Mouse (Mus musculus) hindbrain, embryonic 11.5 days (tissue): ENCODE data around the gene D11Wsu47e. TPM values are rescaled to one million over a fixed set of nuclear protein-coding genes. Genes with fewer than 3 reads are reported as not detected.

Source experiments
- ATAC-seq: fragments of 200-750 bp; cut with Nextera tagmentation; 2 replicates; pipeline ENCODE4 v1.8.0; 2017; ENCODE audit warnings: mild to moderate bottlenecking, moderate TSS enrichment, moderate library complexity; ENCODE audit not compliant: low FRiP score
- DNase-seq: peaks from one replicate; pipeline ENCODE4 v3.0.0-alpha.2; 2015; ENCODE audit warnings: low spot score
- H3K27ac ChIP-seq: fragments of 300-500 bp; sonication (generic); 2 replicates; pipeline ENCODE4 v1.5.1; 2014; ENCODE audit warnings: mild to moderate bottlenecking, low read depth, low read length
- H3K27me3 ChIP-seq: fragments of 300-500 bp; sonication (generic); 2 replicates; pipeline ENCODE4 v1.6.1; 2014; ENCODE audit warnings: mild to moderate bottlenecking, low read length, moderate library complexity, mixed read lengths; ENCODE audit not compliant: control insufficient read depth, insufficient read depth
- H3K36me3 ChIP-seq: fragments of 300-500 bp; sonication (generic); 2 replicates; pipeline ENCODE4 v1.6.1; 2014; ENCODE audit warnings: mild to moderate bottlenecking, low read length, moderate library complexity, mixed read lengths; ENCODE audit not compliant: control insufficient read depth, insufficient read depth
- H3K4me1 ChIP-seq: fragments of 300-500 bp; sonication (generic); replicated peaks from 2 replicates; pipeline ENCODE4 v1.6.1; 2014; ENCODE audit warnings: low read length, mixed read lengths; ENCODE audit not compliant: control insufficient read depth, insufficient read depth
- H3K4me2 ChIP-seq: fragments of 300-500 bp; sonication (generic); replicated peaks from 2 replicates; pipeline ENCODE4 v1.6.1; 2014; ENCODE audit warnings: mild to moderate bottlenecking, low read depth, low read length
- H3K4me3 ChIP-seq: fragments of 300-500 bp; sonication (generic); 2 replicates; pipeline ENCODE4 v1.5.1; 2014; ENCODE audit warnings: low read depth, low read length
- H3K9ac ChIP-seq: fragments of 300-500 bp; sonication (generic); 2 replicates; pipeline ENCODE4 v1.6.1; 2014; ENCODE audit warnings: low read depth, low read length
- H3K9me3 ChIP-seq: fragments of 300-500 bp; sonication (generic); 2 replicates; pipeline ENCODE4 v1.6.1; 2016; ENCODE audit warnings: low read length; ENCODE audit not compliant: control insufficient read depth
- WGBS: fragments of 180-500 bp; shearing (Covaris S2); extraction: QIAGEN DNeasy Blood & Tissue Kit; methylation state at CpG from one replicate; pipeline ENCODE4 v1.1.7; 2014; 5-methylcytosine and 5-hydroxymethylcytosine counted together
- polyA plus RNA-seq: library from polyadenylated mRNA; unstranded; fragments of >200 nt; fragmentation: Nextera tagmentation; extraction: Ambion mirVana; gene quantifications from 2 replicates; pipeline ENCODE4 v1.2.1, GENCODE M21; 2014

The D11Wsu47e gene
- 20.2 and 21.0 TPM in 2 replicates for polyA plus RNA-seq

DNA sequence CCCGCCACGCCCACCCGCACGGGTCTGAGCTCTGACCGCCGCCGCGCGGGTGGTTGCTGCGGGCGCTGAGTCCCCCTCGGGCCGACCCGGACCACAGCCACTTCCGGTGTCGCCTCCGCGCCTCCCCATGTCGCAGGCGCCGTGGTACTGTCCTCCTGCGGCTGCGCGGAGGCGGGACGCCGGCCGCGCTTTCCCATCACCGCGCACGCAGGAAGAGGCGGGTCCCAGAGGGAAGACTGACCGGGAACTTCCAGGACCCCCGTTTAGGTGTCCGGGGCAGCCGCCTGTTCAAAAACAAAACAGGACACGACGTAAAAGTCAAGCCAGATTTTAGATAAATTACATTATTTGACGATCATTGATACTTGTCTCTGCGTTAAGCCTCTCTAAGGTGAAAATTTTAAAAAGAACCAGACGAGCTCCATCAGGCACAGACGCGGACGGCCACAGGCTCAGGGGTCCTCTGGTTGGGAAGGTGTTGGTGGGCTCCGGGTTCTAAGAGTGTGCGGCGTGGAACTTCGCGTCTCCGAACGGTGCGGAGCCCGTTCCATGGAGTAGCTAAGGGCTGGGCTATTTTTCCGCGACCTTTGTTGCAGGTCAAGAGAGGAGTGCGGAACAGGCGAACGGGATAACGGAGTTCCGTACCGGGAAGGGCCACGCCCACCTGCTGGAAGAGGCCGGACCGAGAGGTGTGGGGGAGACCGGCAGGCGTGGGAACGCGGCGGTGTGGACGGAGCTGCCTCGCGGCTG is at the start of gene D11Wsu47e, which contains the start of gene Fam104a:
TSS of gene D11Wsu47e (plus strand) at position 456 of the 750 bp plus-strand sequence.
TSS of gene Fam104a (minus strand) at position 199 of the 750 bp plus-strand sequence.
- H3K4me2 ChIP-seq, result peak within 1 kb of the TSS; percentile 86
- no peaks in the 10 kb centered on the region for H3K27me3 ChIP-seq
- ATAC-seq, result peak; percentile 93
- peak within 1 kb of the TSS; percentile 90 for H3K27ac ChIP-seq
- peak within 1 kb of the TSS; percentile 51 for H3K4me3 ChIP-seq
- WGBS, result under 1% methylated on average over 70 of the region's 73 CpGs
- peaks cover 4% of the 10 kb centered on the region; the same call in 1 of the 2 replicates for H3K4me1 ChIP-seq
- H3K36me3 ChIP-seq, result peaks cover 5% of the 10 kb centered on the region; the same call in 1 of the 2 replicates
- H3K9ac ChIP-seq, result peak within 1 kb of the TSS; percentile 91
- DNase-seq, result peak; percentile 95
- no peaks in the 10 kb centered on the region for H3K9me3 ChIP-seq

DNA sequence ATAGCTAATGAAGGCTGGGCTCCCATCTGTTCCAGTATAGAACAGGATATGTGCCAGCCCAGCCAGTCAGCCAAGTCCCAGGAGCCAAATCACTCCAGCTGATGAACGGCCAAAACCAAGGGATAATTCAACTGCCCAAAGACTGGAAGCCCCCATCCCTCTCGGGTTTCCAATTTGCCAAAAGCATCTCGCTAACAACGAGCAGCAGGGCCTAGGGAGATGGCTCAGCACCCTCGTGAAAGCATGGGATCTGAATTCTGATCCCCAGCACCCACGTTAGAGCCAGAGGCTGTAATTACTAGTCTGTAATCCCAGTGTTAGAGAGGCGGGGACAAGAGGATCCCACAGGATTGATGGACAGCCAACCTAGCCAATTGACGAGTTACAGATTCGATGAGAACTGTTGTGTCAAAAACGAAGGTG is 49.5 kb upstream of the D11Wsu47e start:
- Histone ChIP-seq H3K4me3 (no peak overlapping the region), H3K27me3 (no peaks in the 10 kb centered on the region), H3K27ac (no peak overlapping the region), H3K9ac (no peak overlapping the region), H3K4me1 (no peaks in the 10 kb centered on the region), H3K36me3 (no peaks in the 10 kb centered on the region), H3K4me2 (no peak overlapping the region), H3K9me3 (no peaks in the 10 kb centered on the region)
- WGBS, result 70% methylated on average over 10 of the region's 10 CpGs
- DNase-seq (no peak), ATAC-seq (no peak)

DNA sequence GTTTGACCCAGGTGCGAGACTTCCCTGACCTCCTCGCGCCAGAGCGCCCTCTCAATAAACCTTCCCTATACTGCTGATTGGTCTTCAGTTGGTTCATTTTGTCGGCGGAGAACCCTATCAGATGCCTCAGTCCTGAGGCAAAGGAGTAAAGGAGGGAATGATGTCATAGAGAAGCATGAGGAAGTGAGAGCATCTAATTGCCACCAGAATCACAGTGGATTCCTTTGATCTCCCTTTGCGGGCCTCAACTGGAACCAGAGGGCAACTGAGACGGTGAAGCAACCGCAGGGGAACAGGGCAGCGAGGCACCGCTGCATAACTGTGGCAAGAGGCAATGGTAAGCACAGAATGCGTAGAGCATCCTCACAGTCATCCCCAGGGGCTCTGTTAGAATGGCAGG is 45.5 kb upstream of the D11Wsu47e start:
- H3K4me1 ChIP-seq, result no peaks in the 10 kb centered on the region
- H3K4me3 ChIP-seq, result no peak overlapping the region
- H3K27me3 ChIP-seq, result no peaks in the 10 kb centered on the region
- ATAC-seq, result no peak
- no peaks in the 10 kb centered on the region for H3K9me3 ChIP-seq
- 90% methylated on average over 12 of the region's 12 CpGs for WGBS
- no peak for DNase-seq
- no peak overlapping the region for H3K9ac ChIP-seq
- no peaks in the 10 kb centered on the region for H3K36me3 ChIP-seq
- no peak overlapping the region for H3K27ac ChIP-seq
- no peak overlapping the region for H3K4me2 ChIP-seq

- Histone ChIP-seq H3K27ac (no peak overlapping the region), H3K4me3 (no peak overlapping the region), H3K4me2 (no peak overlapping the region), H3K9ac (no peak overlapping the region), H3K27me3 (no peaks in the 10 kb centered on the region), H3K36me3 (no peaks in the 10 kb centered on the region), H3K9me3 (no peaks in the 10 kb centered on the region), H3K4me1 (peaks cover 5% of the 10 kb centered on the region)
- 89% methylated on average over 3 of the region's 3 CpGs for WGBS
- DNase-seq (no peak), ATAC-seq (no peak)
Observed at GRCm38 (mm10) chr11:113645181-113645580, 39.0 kb upstream of the D11Wsu47e start.

GRCm38 (mm10) chr11:113648152-113648551 is 36.1 kb upstream of the D11Wsu47e start:
- Histone ChIP-seq H3K4me1 (peaks cover 5% of the 10 kb centered on the region), H3K4me2 (no peak overlapping the region), H3K9ac (0 out of 2 replicates have a peak overlapping the region, but pooled peaks have one; percentile 3), H3K27me3 (no peaks in the 10 kb centered on the region), H3K36me3 (0 out of 2 replicates have a peak, but pooled peaks cover 3% of the 10 kb centered on the region), H3K4me3 (no peak overlapping the region), H3K27ac (no peak overlapping the region), H3K9me3 (no peaks in the 10 kb centered on the region)
- WGBS, result 3% methylated on average over 15 of the region's 15 CpGs
- DNase-seq (peak; percentile 94), ATAC-seq (no peak)

DNA sequence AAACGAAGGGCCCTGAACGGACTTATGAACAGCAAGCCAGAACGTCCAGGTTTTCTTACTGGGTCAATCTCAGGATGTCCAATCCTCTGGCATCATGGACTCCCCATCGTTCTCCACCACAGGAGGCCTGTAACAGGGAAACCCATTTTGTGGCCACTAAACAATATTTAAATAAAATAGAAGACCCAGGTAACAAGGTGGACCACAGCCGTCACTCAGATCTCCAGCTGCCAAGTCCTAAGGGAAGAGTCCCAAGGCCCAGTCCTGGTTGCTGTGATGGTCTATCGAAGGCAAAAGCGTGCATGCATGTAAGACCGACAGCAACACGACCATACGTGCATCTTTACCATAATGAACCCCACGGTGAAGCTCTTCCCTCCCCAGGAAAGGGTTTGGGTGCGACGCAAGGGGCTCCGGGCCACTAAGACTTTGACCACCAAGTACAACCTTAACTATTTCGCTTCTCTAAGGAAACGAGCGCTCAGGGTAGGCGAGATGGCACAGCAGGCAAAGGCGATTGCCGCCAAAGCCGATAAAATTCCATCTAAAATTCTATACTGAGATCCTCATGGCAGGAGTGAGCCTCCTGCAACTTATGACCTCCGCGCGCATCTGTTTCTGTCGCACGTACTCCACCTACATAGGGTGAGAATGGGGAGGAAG is 35.4 kb upstream of the D11Wsu47e start, which contains the start of gene Cog1:
TSS of gene Cog1 (plus strand) at position 480 of the 663 bp plus-strand sequence.
- H3K36me3 ChIP-seq, result peaks cover 3% of the 10 kb centered on the region; the same call in 1 of the 2 replicates
- peak within 1 kb of the TSS; percentile 92 for H3K27ac ChIP-seq
- H3K9me3 ChIP-seq, result no peaks in the 10 kb centered on the region
- ATAC-seq, result no peak
- peak within 1 kb of the TSS; percentile 93 for H3K4me3 ChIP-seq
- H3K4me2 ChIP-seq, result peak within 1 kb of the TSS; percentile 43
- H3K27me3 ChIP-seq, result no peaks in the 10 kb centered on the region
- H3K4me1 ChIP-seq, result peaks cover 5% of the 10 kb centered on the region
- 42% methylated on average over 26 of the region's 26 CpGs for WGBS
- no peak for DNase-seq
- peak within 1 kb of the TSS; percentile 97 for H3K9ac ChIP-seq

DNA sequence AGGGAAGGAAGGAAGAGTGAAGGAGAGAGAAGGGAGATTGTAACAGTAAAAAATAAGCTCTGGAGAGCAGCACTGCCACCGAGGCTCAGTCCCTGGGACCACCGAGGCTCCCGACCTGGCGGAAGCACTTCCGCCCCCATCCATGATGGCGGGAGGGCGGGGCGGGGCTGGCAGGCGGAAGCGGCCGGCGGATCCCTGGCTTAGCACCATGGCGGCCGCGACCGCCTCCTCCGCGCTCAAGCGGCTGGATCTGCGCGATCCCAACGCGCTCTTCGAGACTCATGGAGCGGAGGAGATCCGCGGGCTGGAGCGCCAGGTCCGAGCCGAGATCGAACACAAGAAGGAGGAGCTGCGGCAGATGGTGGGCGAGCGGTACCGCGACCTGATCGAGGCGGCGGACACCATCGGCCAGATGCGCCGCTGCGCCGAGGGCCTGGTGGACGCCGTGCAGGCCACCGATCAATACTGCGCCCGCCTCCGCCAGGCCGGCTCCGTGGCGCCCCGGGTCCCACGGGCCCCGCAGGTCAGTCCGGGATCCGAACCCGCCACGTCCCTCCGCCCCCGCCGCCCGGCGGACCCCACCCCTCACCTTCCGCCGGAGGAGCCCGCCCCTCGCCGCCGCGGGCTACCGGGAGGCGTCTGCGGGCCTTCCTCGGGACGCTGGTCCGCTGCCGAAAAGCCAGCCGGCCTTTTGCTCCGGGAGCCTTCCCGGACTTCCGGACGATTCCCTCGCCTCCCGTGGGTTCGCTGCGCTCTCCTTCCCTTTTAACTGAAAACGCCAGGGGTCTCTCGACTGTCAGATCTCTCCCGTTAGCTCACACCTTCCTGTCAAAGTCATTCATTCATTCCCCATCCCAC is 34.6 kb upstream of the D11Wsu47e start, which contains the start of gene Slc39a11:
TSS of gene Slc39a11 (minus strand) at position 727 of the 858 bp plus-strand sequence.
- Histone ChIP-seq H3K27ac (peak within 1 kb of the TSS; percentile 92), H3K36me3 (peaks cover 3% of the 10 kb centered on the region; the same call in 1 of the 2 replicates), H3K9me3 (no peaks in the 10 kb centered on the region), H3K4me2 (peak within 1 kb of the TSS; percentile 43), H3K9ac (peak within 1 kb of the TSS; percentile 97), H3K27me3 (no peaks in the 10 kb centered on the region), H3K4me1 (peaks cover 5% of the 10 kb centered on the region), H3K4me3 (peak within 1 kb of the TSS; percentile 93)
- WGBS, result under 1% methylated on average over 84 of the region's 91 CpGs
- ATAC-seq (peak; percentile 74), DNase-seq (peak; percentile 86)
